8 mouse cellular contexts compared by ENCODE assay signal in genomic region chr3:68573226-68573624, GRCm38 (mm10).
DNase-seq lines count a peak whose midpoint lies in the region; ATAC-seq and TF ChIP-seq lines count a peak whose summit lies in the region.

No protein-coding gene starts in this region.

- peak overlapping the region; percentile 65 for H3K4me2 ChIP-seq in limb, embryonic 12.5 days

- H3K9ac ChIP-seq in limb, embryonic 12.5 days (replicated peaks) = no peak overlapping the region

- H3K9me3 ChIP-seq in limb, embryonic 12.5 days = no peaks in the 10 kb centered on the region
- no peaks in the 10 kb centered on the region for H3K9me3 ChIP-seq in limb, embryonic 10.5 days (replicated peaks)
- H3K9me3 ChIP-seq in forebrain, embryonic 10.5 days = no peaks in the 10 kb centered on the region

- TF ChIP-seq POLR2A in lung, adult 2 months (IDR thresholded peaks at IDR 0.05; ENCODE audit: borderline replicate concordance, extremely low read depth, low read depth, low read length) = no peak
- TF ChIP-seq POLR2A in olfactory bulb, adult 2 months (IDR thresholded peaks at IDR 0.05; ENCODE audit: insufficient read depth, low read depth, low read length) = no peak

- H3K27ac ChIP-seq in limb, embryonic 12.5 days = no peak overlapping the region
- no peak overlapping the region for H3K27ac ChIP-seq in limb, embryonic 10.5 days
- H3K27ac ChIP-seq in forebrain, embryonic 10.5 days = peak overlapping the region; percentile 90
- H3K27ac ChIP-seq in olfactory bulb, adult 2 months (ENCODE audit: insufficient read depth, low read depth, low read length) = peak overlapping the region; percentile 66

- H3K4me3 ChIP-seq in limb, embryonic 12.5 days (replicated peaks) = no peak overlapping the region
- no peak overlapping the region for H3K4me3 ChIP-seq in limb, embryonic 10.5 days
- H3K4me3 ChIP-seq in forebrain, embryonic 10.5 days = peak overlapping the region; percentile 56
- no peak overlapping the region for H3K4me3 ChIP-seq in lung, adult 2 months (replicated peaks; ENCODE audit: extremely low read depth, low read depth, low read length)
- H3K4me3 ChIP-seq in olfactory bulb, adult 2 months (ENCODE audit: insufficient read depth, low read depth, low read length) = peak overlapping the region; percentile 44

- ATAC-seq in limb, embryonic 12.5 days (ENCODE audit: insufficient number of reproducible peaks, insufficient read depth, low FRiP score, low TSS enrichment, low read depth) = no peak

- no peak for TF ChIP-seq CTCF in lung, adult 2 months (IDR thresholded peaks at IDR 0.05; ENCODE audit: insufficient read depth, low read length)
- TF ChIP-seq CTCF in olfactory bulb, adult 2 months (IDR thresholded peaks at IDR 0.05; ENCODE audit: insufficient read depth, low read depth, low read length) = no peak

- H3K4me1 ChIP-seq in limb, embryonic 12.5 days (replicated peaks) = peaks cover 47% of the 10 kb centered on the region
- peaks cover 39% of the 10 kb centered on the region for H3K4me1 ChIP-seq in limb, embryonic 10.5 days
- peaks cover 64% of the 10 kb centered on the region for H3K4me1 ChIP-seq in forebrain, embryonic 10.5 days
- peaks cover 10% of the 10 kb centered on the region for H3K4me1 ChIP-seq in lung, adult 2 months (ENCODE audit: control insufficient read depth, insufficient read depth, low read length)
- peaks cover 22% of the 10 kb centered on the region for H3K4me1 ChIP-seq in olfactory bulb, adult 2 months (ENCODE audit: control insufficient read depth, insufficient read depth, low read length)

- H3K27me3 ChIP-seq in limb, embryonic 12.5 days = 0 out of 2 replicates have a peak, but pooled peaks cover 5% of the 10 kb centered on the region
- peaks cover 13% of the 10 kb centered on the region; the same call in 1 of the 2 replicates for H3K27me3 ChIP-seq in limb, embryonic 10.5 days (ENCODE audit: low read depth, poor library complexity, severe bottlenecking)
- 0 out of 2 replicates have a peak, but pooled peaks cover 4% of the 10 kb centered on the region for H3K27me3 ChIP-seq in forebrain, embryonic 10.5 days (ENCODE audit: poor library complexity, severe bottlenecking)

- no peak for DNase-seq in limb, embryonic 10.5 days (ENCODE audit: low spot score)
- DNase-seq in forebrain, embryonic 10.5 days (ENCODE audit: extremely low spot score, low spot score) = no peak
- DNase-seq in lung, adult 2 months = peak; percentile 55
- DNase-seq in gastrocnemius, postnatal 25 days = no peak
- DNase-seq in retina, postnatal 1 day = no peak
- DNase-seq in retina, embryonic 14.5 days (ENCODE audit: low spot score) = no peak

- H3K36me3 ChIP-seq in limb, embryonic 12.5 days = no peaks in the 10 kb centered on the region
- no peaks in the 10 kb centered on the region for H3K36me3 ChIP-seq in limb, embryonic 10.5 days
- H3K36me3 ChIP-seq in forebrain, embryonic 10.5 days (replicated peaks) = no peaks in the 10 kb centered on the region

- WGBS in limb, embryonic 12.5 days = 47% methylated on average over 3 of the region's 3 CpGs
- whole genome bisulfite sequencing in limb, embryonic 10.5 days = 70% methylated on average over 3 of the region's 3 CpGs
- WGBS in forebrain, embryonic 10.5 days = 66% methylated on average over 3 of the region's 3 CpGs
- WGBS in lung, adult 2 months = 52% methylated on average over 3 of the region's 3 CpGs
- 10% methylated on average over 3 of the region's 3 CpGs for WGBS in olfactory bulb, adult 2 months

Comparison
In these comparisons a context has a peak if more than half of its experiments do, and no peak if none do; other contexts are left out.
1. H3K27ac ChIP-seq: peak in forebrain, embryonic 10.5 days (single experiment) and olfactory bulb, adult 2 months (single experiment); none in limb, embryonic 12.5 days (single experiment) and limb, embryonic 10.5 days (single experiment).
2. H3K4me3 ChIP-seq: peak in forebrain, embryonic 10.5 days (single experiment) and olfactory bulb, adult 2 months (single experiment); none in limb, embryonic 12.5 days (single experiment), limb, embryonic 10.5 days (single experiment) and lung, adult 2 months (single experiment).